Mouse (Mus musculus) intestine, embryonic 14.5 days (tissue): ENCODE data around the gene Gps2. TPM values are rescaled to one million over a fixed set of nuclear protein-coding genes. Genes with fewer than 3 reads are reported as not detected.

Experiments used
- ATAC-seq: fragments of 200-750 bp; cut with Nextera tagmentation; replicated peaks from 2 replicates; pipeline ENCODE4 v1.8.0; 2017; ENCODE audit warnings: low read depth, moderate number of reproducible peaks, moderate TSS enrichment, moderate library complexity; ENCODE audit not compliant: low FRiP score, low TSS enrichment
- DNase-seq: peaks from one replicate; pipeline ENCODE4 v3.0.0-alpha.2; 2018; ENCODE audit warnings: low spot score
- H3K27ac ChIP-seq: fragments of 300-500 bp; sonication (generic); 2 replicates; pipeline ENCODE4 v1.5.1; 2014; ENCODE audit warnings: low read depth, mild to moderate bottlenecking, control low read depth
- H3K27me3 ChIP-seq: fragments of 300-500 bp; sonication (generic); replicated peaks from 2 replicates; pipeline ENCODE4 v1.6.1; 2014; ENCODE audit warnings: low read length, control low read depth; ENCODE audit not compliant: control insufficient read depth, insufficient read depth
- H3K36me3 ChIP-seq: fragments of 300-500 bp; sonication (generic); 2 replicates; pipeline ENCODE4 v1.6.1; 2014; ENCODE audit warnings: low read length, control low read depth; ENCODE audit not compliant: control insufficient read depth, insufficient read depth
- H3K4me1 ChIP-seq: fragments of 300-500 bp; sonication (generic); replicated peaks from 2 replicates; pipeline ENCODE4 v1.6.1; 2014; ENCODE audit warnings: low read length, control low read depth, mixed read lengths; ENCODE audit not compliant: control insufficient read depth, insufficient read depth
- H3K4me2 ChIP-seq: fragments of 300-500 bp; sonication (generic); 2 replicates; pipeline ENCODE4 v1.6.1; 2014; ENCODE audit warnings: low read length
- H3K4me3 ChIP-seq: fragments of 300-500 bp; sonication (generic); 2 replicates; pipeline ENCODE4 v1.5.1; 2014; ENCODE audit warnings: low read depth, low read length, control low read depth, mixed read lengths
- H3K9ac ChIP-seq: fragments of 300-500 bp; sonication (generic); 2 replicates; pipeline ENCODE4 v1.6.1; 2014; ENCODE audit warnings: mild to moderate bottlenecking, low read length
- H3K9me3 ChIP-seq: fragments of 300-500 bp; sonication (generic); 2 replicates; pipeline ENCODE4 v1.6.1; 2016; ENCODE audit warnings: low read length, control low read depth; ENCODE audit not compliant: control insufficient read depth
- WGBS: fragments of 180-500 bp; shearing (Covaris S2); extraction: QIAGEN DNeasy Blood & Tissue Kit; methylation state at CpG from one replicate; pipeline ENCODE4 v1.1.7; 2014; 5-methylcytosine and 5-hydroxymethylcytosine counted together
- polyA plus RNA-seq: library from polyadenylated mRNA; unstranded; fragments of >200 nt; fragmentation: Nextera tagmentation; extraction: Ambion mirVana; gene quantifications from 2 replicates; pipeline ENCODE4 v1.2.1, GENCODE M21; 2014

The Gps2 gene
- polyA plus RNA-seq, 1 experiment from 2014 or later = 71.2 TPM

- Histone ChIP-seq H3K9me3 (no peaks in the 10 kb centered on the region), H3K4me3 (no peak overlapping the region), H3K4me1 (peaks cover 28% of the 10 kb centered on the region), H3K36me3 (no peaks in the 10 kb centered on the region), H3K4me2 (peak overlapping the region; percentile 16; the same call in 1 of the 2 replicates), H3K27me3 (no peaks in the 10 kb centered on the region), H3K9ac (no peak overlapping the region), H3K27ac (peak overlapping the region; percentile 22; the same call in 1 of the 2 replicates)
- 5% methylated on average over 12 of the region's 12 CpGs for WGBS
- DNase-seq (peak; percentile 93), ATAC-seq (0 out of 2 replicates have a peak, but pooled peaks have one; percentile 6)
These were observed 36.8 kb upstream of the Gps2 start for GRCm38 (mm10) chr11:69876867-69877266.

- DNase-seq (no peak), ATAC-seq (no peak)
- Histone ChIP-seq H3K9ac (no peak within 1 kb of the TSS), H3K4me3 (no peak within 1 kb of the TSS), H3K4me2 (peak within 1 kb of the TSS; percentile 16; the same call in 1 of the 2 replicates), H3K36me3 (no peaks in the 10 kb centered on the region), H3K4me1 (peaks cover 28% of the 10 kb centered on the region), H3K9me3 (no peaks in the 10 kb centered on the region), H3K27ac (peak within 1 kb of the TSS; percentile 22; the same call in 1 of the 2 replicates), H3K27me3 (no peaks in the 10 kb centered on the region)
- WGBS = 89% methylated on average over 11 of the region's 11 CpGs
These were observed 35.8 kb upstream of the Gps2 start, which contains the start of gene Tmem95 for GRCm38 (mm10) chr11:69877878-69878277. TSS of gene Tmem95 (minus strand) at chr11:69878018.

GRCm38 (mm10) chr11:69878399-69878798, 35.3 kb upstream of the Gps2 start:
- 84% methylated on average over 3 of the region's 3 CpGs for WGBS
- ATAC-seq = no peak
- H3K4me2 ChIP-seq = no peak overlapping the region
- no peaks in the 10 kb centered on the region for H3K36me3 ChIP-seq
- no peak overlapping the region for H3K4me3 ChIP-seq
- H3K4me1 ChIP-seq = peaks cover 28% of the 10 kb centered on the region
- DNase-seq = no peak
- no peak overlapping the region for H3K27ac ChIP-seq
- H3K9me3 ChIP-seq = no peaks in the 10 kb centered on the region
- no peaks in the 10 kb centered on the region for H3K27me3 ChIP-seq
- no peak overlapping the region for H3K9ac ChIP-seq

DNA sequence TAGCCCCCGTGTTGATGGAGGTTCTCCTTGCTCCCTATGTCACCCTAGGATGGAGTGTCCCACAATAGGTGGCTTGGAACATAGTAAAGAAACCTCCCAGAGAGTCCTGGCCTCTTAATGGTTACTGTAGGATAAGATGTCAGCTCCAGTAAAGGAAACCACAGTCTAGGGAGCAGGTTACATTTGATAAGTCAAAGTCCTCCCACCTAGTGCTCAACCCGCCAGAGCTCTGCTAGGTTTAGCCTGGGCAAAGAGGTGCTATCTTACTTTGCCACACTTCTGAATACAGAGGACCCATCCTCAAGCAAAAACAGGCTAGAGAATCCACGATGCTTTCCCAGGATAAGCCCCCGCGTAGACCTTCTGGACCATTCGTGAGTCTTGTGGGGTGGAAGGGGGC, 34.7 kb upstream of the Gps2 start:
- Histone ChIP-seq H3K9me3 (no peaks in the 10 kb centered on the region), H3K9ac (no peak overlapping the region), H3K36me3 (no peaks in the 10 kb centered on the region), H3K4me3 (no peak overlapping the region), H3K27ac (no peak overlapping the region), H3K4me1 (peaks cover 28% of the 10 kb centered on the region), H3K4me2 (peak overlapping the region; percentile 69), H3K27me3 (no peaks in the 10 kb centered on the region)
- no peak for ATAC-seq
- no peak for DNase-seq
- WGBS = 85% methylated on average over 6 of the region's 6 CpGs

DNA sequence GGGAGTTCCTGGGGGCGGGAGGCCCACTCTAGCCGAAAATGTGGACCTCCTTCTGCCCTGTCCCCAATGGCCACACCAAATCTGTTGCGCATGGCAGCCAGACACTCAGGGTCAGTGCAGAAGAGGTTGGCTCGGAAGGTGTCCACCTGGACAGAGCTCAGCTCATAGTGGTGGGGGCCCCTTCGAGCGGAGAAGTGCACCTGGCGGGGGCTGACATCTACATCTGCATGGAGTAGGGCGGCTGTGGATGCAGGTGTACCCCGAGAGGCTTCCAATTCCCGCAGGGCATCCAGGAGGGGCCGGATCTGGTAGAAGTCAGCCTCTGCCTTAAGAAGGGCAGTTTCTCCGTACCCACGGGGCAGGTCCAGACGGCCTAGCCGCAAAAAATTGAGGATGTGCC, 34.0 kb upstream of the Gps2 start:
- H3K4me2 ChIP-seq = peak overlapping the region; percentile 69

GRCm38 (mm10) chr11:69880506-69880852, 33.2 kb upstream of the Gps2 start:
- 1% methylated on average over 18 of the region's 18 CpGs for WGBS
- no peaks in the 10 kb centered on the region for H3K27me3 ChIP-seq
- peak; percentile 65 for ATAC-seq

More for the DNA sequence above, 34.0 kb upstream of the Gps2 start:
- DNase-seq = no peak
- WGBS = 47% methylated on average over 15 of the region's 15 CpGs
- ATAC-seq = no peak
- Histone ChIP-seq H3K27me3 (no peaks in the 10 kb centered on the region), H3K9ac (peak overlapping the region; percentile 55), H3K4me3 (peak overlapping the region; percentile 52), H3K4me1 (peaks cover 28% of the 10 kb centered on the region), H3K9me3 (no peaks in the 10 kb centered on the region), H3K36me3 (no peaks in the 10 kb centered on the region), H3K27ac (no peak overlapping the region)

DNA sequence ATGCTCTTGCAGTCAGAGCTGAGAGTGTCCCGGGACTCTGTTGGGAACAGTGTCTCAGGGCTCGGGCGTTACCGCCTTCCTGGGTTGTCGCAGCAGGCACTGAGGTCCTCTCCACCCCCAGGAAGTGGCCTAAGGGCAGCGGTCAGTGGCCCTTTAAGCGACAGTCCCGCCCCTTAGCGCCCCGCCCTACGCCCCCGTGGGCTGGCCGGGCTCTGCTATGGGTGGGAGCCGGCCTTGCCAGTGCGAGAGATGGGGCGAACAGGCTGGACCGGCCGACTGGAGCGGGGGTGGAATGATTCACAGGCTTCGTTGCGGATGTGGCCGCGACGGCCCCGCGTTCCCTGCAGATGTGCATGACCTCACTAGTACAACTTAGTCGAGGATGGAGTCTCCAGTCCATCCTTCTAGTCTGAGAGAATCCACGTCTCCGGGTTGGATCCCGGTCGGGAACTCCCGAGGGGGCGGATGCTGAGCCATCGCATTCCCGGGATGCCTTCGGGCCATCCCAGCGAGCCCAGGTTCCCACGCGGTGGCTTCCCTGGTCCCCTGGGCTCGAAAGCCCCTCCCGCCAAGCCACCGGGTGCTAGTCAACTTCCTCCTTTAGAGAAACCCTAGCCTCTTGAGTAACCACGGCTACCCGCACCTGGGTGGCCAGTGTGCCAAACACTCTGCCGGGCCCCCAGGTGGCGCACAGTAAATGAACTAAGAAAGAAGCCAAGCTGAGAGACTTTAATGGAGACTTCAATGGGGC, 32.7 kb upstream of the Gps2 start, which contains the start of gene Kctd11:
TSS of gene Kctd11 (minus strand) at position 554 of the 751 bp plus-strand sequence.
- H3K9ac ChIP-seq = peak within 1 kb of the TSS; percentile 55
- H3K27me3 ChIP-seq = no peaks in the 10 kb centered on the region
- peaks cover 25% of the 10 kb centered on the region for H3K4me1 ChIP-seq
- peak within 1 kb of the TSS; percentile 88 for H3K27ac ChIP-seq
- peak within 1 kb of the TSS; percentile 69 for H3K4me2 ChIP-seq
- H3K9me3 ChIP-seq = no peaks in the 10 kb centered on the region
- peak; percentile 88 for DNase-seq
- H3K36me3 ChIP-seq = no peaks in the 10 kb centered on the region
- H3K4me3 ChIP-seq = peak within 1 kb of the TSS; percentile 52
- peak; percentile 87 for ATAC-seq
- WGBS = under 1% methylated on average over 46 of the region's 46 CpGs

More at GRCm38 (mm10) chr11:69880506-69880852, 33.2 kb upstream of the Gps2 start:
- Histone ChIP-seq H3K4me1 (peaks cover 28% of the 10 kb centered on the region), H3K9me3 (no peaks in the 10 kb centered on the region), H3K4me2 (peak overlapping the region; percentile 69), H3K27ac (peak overlapping the region; percentile 88), H3K9ac (peak overlapping the region; percentile 55), H3K4me3 (peak overlapping the region; percentile 52), H3K36me3 (no peaks in the 10 kb centered on the region)
- DNase-seq = peak; percentile 86

DNA sequence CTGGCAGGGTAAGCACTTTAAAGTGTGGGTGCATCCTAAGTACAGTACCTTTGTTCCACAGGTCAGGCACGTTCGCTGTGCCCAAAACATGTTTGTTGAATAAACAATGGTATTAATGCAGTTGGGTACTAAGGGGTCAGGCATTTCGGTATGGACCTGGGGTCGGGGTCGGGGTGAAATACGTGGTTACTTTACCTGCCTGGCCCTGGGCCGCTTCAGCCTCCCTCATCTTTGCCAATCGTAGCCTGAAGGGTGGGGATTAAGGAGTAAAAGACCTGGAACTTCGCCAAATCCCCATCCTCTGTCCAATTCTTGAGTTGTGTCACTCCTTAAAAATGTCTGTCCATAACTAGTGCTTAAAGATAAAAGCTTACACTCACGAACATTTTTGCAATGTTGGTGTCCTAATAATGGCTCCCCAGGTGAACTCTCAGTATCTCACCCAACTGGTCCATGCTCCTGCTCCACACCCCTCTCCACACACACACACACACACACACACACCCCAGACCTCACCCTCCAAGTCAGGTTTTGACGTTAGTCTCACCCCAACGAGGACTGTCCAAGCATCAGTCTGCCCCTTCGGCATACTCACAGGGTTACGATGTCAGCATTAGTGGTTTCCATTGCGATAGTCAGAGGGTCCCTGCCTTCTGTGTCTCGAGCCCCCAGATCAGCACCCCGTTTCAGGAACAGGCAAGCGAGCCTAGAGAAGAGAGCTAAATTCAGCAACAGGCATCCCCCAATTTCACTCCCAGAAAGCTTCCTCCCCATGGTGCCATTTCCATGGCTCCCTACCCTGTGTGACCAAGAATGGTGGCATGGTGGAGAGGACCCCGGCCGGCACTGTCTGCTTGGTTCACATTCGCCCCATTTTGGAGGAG, 31.7 kb upstream of the Gps2 start:
- Histone ChIP-seq H3K4me1 (peaks cover 20% of the 10 kb centered on the region), H3K9ac (peak overlapping the region; percentile 55), H3K36me3 (no peaks in the 10 kb centered on the region), H3K9me3 (no peaks in the 10 kb centered on the region), H3K4me3 (peak overlapping the region; percentile 52), H3K27ac (peak overlapping the region; percentile 88), H3K27me3 (no peaks in the 10 kb centered on the region), H3K4me2 (peak overlapping the region; percentile 69)
- 57% methylated on average over 21 of the region's 21 CpGs for WGBS
- ATAC-seq = no peak; the same call in 1 of the 2 replicates
- no peak for DNase-seq
